Mouse (Mus musculus) olfactory bulb, adult 2 months (tissue): Measurements from ENCODE around the gene Uhrf1bp1. TPM values are rescaled to one million over a fixed set of nuclear protein-coding genes. Genes with fewer than 3 reads are reported as not detected.

Source experiments
- H3K27ac ChIP-seq: fragments of 200-500 bp; 2 replicates; pipeline ENCODE4 v1.5.1; 2012; ENCODE audit warnings: low read depth, low read length; ENCODE audit not compliant: insufficient read depth
- H3K4me1 ChIP-seq: fragments of 200-500 bp; 2 replicates; pipeline ENCODE4 v1.6.1; 2012; ENCODE audit warnings: low read length; ENCODE audit not compliant: control insufficient read depth, insufficient read depth
- H3K4me3 ChIP-seq: fragments of 200-500 bp; 2 replicates; pipeline ENCODE4 v1.5.1; 2012; ENCODE audit warnings: mild to moderate bottlenecking, low read depth, low read length, moderate library complexity; ENCODE audit not compliant: insufficient read depth
- CTCF ChIP-seq: fragments of 200-500 bp; IDR thresholded peaks from 2 replicates; pipeline ENCODE4 v1.5.1; 2012; ENCODE audit warnings: low read depth, mild to moderate bottlenecking, low read length, moderate library complexity; ENCODE audit not compliant: insufficient read depth
- POLR2A ChIP-seq: fragments of 200-500 bp; IDR thresholded peaks from 2 replicates; pipeline ENCODE4 v1.6.1; 2012; ENCODE audit warnings: mild to moderate bottlenecking, low read depth, low read length, moderate library complexity; ENCODE audit not compliant: insufficient read depth
- WGBS: fragments of 180-500 bp; shearing (Covaris S2); methylation state at CpG from one replicate; pipeline ENCODE4 v1.1.7; 2018; 5-methylcytosine and 5-hydroxymethylcytosine counted together
- polyA plus RNA-seq: library from polyadenylated mRNA; stranded (reverse); fragments of >200 nt; gene quantifications from 2 replicates; pipeline ENCODE4 v1.2.4, GENCODE M21; 2012; ENCODE audit warnings: low replicate concordance; ENCODE audit not compliant: missing spikeins, insufficient read depth, insufficient read length

Uhrf1bp1 gene
- polyA plus RNA-seq, 1 experiment, result not detected

DNA sequence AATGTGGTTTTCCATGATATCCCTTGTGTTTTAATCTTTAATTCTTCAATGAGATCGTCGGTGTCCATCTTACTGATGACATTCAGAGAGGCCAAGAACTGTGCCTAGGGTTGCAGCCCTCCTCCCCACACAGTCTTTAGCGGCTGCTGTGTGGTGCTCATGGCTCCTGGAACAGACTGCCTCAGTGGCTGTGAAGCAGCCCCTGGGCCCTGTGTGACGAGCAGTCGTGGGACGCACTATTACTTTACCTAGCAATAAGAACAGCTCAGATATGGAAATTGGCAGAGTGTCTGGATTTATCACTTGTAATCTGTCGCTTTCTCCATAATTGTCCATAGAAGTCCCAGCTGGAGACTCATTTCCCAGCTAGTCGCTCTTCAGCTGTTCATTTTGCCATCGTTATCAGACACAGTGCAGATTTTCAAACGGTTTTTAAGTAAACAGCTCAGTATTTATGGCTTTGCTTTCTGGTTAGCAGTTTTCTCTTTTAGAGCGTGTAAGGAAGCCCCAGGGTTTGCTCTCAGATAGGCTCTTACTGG, 66.0 kb downstream of the Uhrf1bp1 start:
- H3K27ac ChIP-seq, result no peak overlapping the region

DNA sequence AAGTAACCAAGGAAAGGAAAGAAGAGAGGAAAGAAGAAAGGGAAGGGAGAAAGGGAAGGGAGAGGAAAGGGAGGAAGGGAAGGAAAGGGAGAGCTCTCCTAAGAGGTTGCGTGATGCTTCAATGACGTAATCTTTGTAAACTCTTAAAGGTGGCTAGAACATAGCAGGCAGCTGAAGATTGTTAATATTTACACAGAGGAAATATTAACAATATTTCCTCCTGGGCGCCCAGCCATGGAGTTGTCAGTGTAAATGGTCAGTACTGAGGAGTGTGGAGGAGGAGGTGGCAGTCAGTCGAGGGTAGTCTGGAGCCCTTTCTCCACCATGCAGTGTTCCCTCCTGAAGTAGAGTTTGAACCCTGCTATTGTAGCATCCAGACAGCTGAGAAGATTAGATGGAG, 68.8 kb downstream of the Uhrf1bp1 start:
- TF ChIP-seq CTCF (no peak), POLR2A (no peak)
- WGBS, result 90% methylated on average over 4 of the region's 4 CpGs

More for the DNA sequence above, 66.0 kb downstream of the Uhrf1bp1 start:
- 66% methylated on average over 11 of the region's 11 CpGs for WGBS
- TF ChIP-seq POLR2A, result no peak
- no peak for TF ChIP-seq CTCF
- Histone ChIP-seq H3K4me3 (no peak overlapping the region), H3K4me1 (peaks cover 7% of the 10 kb centered on the region)

DNA sequence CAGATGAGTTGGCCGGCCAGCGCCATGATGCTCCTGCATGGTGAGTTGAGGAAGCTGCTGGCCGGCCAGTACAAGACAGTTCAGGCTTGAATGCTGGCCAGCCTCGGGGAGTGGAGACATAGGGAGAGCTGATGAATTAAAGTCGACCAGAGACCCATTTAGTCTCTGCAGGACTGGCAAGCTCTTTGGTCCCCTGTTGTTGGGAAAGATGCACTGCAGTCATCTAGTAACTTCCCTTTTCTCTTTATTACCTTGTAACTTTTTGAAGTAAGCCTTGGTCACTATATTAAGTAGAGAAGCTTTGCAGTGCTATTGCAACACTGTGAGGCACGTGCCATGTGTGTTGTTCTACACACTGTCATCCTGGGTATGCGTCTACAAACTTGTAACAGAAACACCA, 69.3 kb downstream of the Uhrf1bp1 start:
- Histone ChIP-seq H3K4me1 (peaks cover 7% of the 10 kb centered on the region), H3K4me3 (no peak overlapping the region), H3K27ac (no peak overlapping the region)
- TF ChIP-seq CTCF, result no peak
- no peak for TF ChIP-seq POLR2A
- 74% methylated on average over 7 of the region's 7 CpGs for WGBS

More for the DNA sequence above, 68.8 kb downstream of the Uhrf1bp1 start:
- Histone ChIP-seq H3K4me3 (no peak overlapping the region), H3K4me1 (peaks cover 7% of the 10 kb centered on the region), H3K27ac (no peak overlapping the region)

DNA sequence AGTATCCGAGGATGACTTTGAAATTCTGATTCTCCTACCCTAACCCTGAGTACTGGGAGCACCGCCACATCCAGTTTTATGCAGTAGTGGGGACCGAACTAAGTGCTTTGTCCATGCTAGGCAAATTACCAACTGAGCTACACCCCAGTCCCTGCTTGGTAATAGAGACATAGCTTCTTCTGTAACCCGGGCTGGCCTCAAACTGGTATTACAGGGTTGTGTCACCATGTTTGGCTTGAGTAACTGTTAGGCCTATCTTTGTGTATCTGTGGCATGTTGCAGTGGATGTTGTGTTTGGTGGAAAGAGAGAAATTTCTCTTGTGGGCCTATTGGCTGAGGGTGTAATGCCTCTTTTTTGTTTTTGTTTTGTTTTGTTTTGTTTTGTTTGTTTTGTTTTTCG, 74.0 kb downstream of the Uhrf1bp1 start:
- WGBS, result 90% methylated on average over 5 of the region's 5 CpGs
- no peak overlapping the region for H3K4me3 ChIP-seq
- H3K4me1 ChIP-seq, result peaks cover 10% of the 10 kb centered on the region
- H3K27ac ChIP-seq, result no peak overlapping the region
- no peak for TF ChIP-seq CTCF
- no peak for TF ChIP-seq POLR2A

DNA sequence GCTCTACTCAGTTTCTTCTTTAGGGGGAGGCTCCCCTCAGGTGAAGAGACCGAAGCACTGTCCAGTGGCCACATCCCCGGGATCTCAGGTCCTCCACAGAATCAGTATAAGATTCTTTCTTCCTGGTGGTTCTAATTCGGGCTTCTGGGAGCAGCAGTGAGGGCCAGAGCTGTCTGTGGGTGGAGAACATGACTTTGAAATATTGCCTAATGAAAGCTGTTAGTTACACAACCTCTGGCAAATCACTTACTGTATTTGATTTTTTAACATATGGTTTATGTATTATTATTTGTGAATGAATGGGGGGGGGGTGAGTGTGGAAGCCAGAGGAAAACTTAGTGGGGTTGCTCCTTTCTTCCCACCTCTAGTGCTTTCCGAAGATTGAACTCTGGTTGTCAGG, 75.6 kb downstream of the Uhrf1bp1 start:
- H3K27ac ChIP-seq, result no peak overlapping the region
- H3K4me1 ChIP-seq, result peaks cover 7% of the 10 kb centered on the region; the same call in 1 of the 2 replicates
- WGBS, result 87% methylated on average over 4 of the region's 4 CpGs
- no peak overlapping the region for H3K4me3 ChIP-seq
- TF ChIP-seq CTCF, result no peak
- no peak for TF ChIP-seq POLR2A

DNA sequence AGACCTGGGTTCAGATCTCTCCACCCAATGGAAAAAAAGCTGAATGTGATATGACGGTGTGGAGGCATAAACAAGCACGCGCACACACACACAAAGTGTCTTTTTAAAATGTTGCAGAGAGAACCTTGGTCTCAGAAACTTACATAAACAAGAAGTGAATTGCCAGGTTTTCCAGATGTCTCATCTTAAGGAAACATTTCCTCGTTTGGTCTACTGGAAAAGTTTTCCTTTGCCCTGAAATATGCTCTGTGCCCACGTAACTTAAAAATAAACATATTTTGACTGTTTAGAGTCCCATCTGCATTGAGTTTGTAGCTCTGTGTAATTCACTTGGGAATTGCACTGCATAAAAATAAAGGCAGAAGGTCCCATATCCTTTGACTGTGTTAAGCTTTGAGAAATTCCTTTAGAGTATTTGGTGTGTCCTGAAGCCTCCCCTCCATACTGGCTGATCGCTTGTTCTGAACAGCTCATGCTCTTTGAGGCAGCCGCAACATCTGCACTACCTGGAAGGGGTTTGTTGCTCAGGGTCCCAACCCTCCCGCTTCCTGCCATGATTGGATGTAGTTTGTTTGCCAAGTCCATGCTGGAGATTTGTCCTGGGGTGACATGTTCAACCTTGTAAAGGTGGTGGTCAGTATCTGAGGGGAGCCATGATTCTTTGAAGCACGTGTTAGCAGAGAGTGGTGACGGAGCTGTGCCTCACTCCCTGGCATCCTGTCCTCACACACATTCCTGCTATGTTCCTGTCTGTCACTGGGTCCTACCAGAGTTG, 78.1 kb downstream of the Uhrf1bp1 start:
- WGBS, result 88% methylated on average over 10 of the region's 10 CpGs
- Histone ChIP-seq H3K27ac (no peak overlapping the region), H3K4me3 (no peak overlapping the region), H3K4me1 (peaks cover 23% of the 10 kb centered on the region)
- TF ChIP-seq CTCF (no peak), POLR2A (no peak)

DNA sequence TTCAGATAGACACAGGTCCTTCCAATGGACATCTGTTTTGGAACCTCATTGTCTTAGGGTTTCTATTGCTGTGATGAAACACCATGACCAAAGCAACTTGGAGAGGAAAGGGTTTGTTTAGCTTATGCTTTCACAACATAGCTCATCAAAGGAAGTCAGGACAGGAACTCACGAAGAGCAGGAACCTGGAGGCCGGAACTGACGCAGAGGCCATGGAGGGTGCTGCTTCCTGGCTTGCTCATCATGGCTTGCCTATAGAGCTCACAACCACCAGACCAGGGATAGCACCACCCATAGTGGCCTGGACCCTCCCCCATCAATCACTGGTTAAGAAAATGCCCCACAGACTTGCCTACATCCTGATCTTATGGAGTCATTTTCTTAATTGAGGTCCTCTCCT, 78.8 kb downstream of the Uhrf1bp1 start:
- H3K4me1 ChIP-seq, result peaks cover 24% of the 10 kb centered on the region
- H3K27ac ChIP-seq, result no peak overlapping the region
- 93% methylated on average over 3 of the region's 3 CpGs for WGBS
- no peak for TF ChIP-seq CTCF
- no peak for TF ChIP-seq POLR2A
- no peak overlapping the region for H3K4me3 ChIP-seq

DNA sequence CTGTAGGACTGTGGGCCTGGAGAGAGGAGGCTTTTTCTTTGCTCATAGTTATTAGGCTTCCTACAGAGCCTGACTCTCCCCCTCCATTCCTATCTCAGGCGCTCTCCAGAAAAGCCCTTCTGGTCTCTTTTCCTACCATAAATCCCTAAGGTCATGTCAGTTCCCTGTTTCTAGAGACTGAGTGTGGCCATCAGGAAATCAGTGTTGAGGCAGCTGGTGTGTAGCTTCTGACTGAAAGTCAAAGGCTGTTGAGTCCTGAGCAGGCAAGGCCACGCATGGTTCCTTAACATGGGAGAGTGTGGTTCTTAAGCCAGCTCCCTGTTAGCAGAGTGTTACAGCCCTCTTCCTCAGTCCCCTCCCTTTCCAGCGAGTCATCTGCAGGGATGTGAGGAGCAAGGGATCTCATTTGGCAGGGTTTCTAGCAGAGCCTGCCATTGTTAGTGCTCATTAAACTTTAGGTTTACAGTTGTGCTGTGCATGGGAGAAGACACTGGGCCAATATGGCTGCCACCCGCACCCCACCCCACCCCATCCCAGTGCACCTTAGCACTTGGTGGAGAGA, 80.9 kb downstream of the Uhrf1bp1 start:
- Histone ChIP-seq H3K4me1 (peaks cover 33% of the 10 kb centered on the region), H3K27ac (no peak overlapping the region), H3K4me3 (no peak overlapping the region)
- no peak for TF ChIP-seq POLR2A
- no peak for TF ChIP-seq CTCF
- 78% methylated on average over 4 of the region's 4 CpGs for WGBS

DNA sequence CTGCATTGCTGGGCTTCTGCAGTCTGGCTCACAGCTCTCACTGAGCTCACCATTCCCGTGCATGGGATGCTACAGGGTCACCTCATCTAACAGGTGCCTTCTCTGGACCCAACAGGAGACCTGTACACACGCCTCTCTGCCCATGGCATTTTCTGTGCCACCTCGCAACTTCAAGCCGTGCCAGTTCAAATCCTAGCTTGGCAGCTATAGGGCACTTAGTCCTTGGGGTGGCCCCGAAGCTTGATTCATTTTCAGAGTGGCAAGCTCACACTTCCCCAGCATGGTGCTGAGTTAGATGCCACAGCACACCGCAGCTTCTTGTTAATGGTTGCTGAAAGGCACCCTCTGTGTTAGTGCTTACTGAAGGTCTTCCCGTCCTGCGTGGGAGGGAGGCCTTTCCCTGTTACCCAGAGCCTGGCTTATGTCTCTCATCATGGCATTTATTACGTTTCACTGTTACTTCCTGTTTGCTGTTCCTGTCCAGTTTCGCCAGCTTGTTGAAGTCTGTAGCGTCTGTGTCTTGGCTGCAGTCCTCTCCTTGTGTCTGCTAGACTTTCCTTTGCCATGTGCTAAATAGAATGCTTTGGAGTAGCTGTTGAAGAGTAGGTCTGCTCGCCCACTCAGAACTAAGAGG, 82.0 kb downstream of the Uhrf1bp1 start:
- no peak overlapping the region for H3K4me3 ChIP-seq
- 0 out of 2 replicates have a peak overlapping the region, but pooled peaks have one; percentile 13 for H3K27ac ChIP-seq
- H3K4me1 ChIP-seq, result peaks cover 33% of the 10 kb centered on the region
- 49% methylated on average over 12 of the region's 12 CpGs for WGBS
- TF ChIP-seq POLR2A (no peak), CTCF (no peak)
